Mouse (Mus musculus) frontal cortex, adult (tissue): ENCODE measurements around the gene Tmem104.

Source experiments
- ATAC-seq: cut with Nextera tagmentation; 2 replicates; pipeline ENCODE4 v1.9.2; 2017; ENCODE audit warnings: mild to moderate bottlenecking, moderate library complexity, mixed read lengths; ENCODE audit not compliant: low TSS enrichment

The Tmem104 gene

GRCm38 (mm10) chr11:115231168-115231915 is 44.1 kb downstream of the Tmem104 start:
- no peak for ATAC-seq

- ATAC-seq: no peak
Observed at GRCm38 (mm10) chr11:115231924-115232323, 44.6 kb downstream of the Tmem104 start.

GRCm38 (mm10) chr11:115232889-115233288 is 45.6 kb downstream of the Tmem104 start:
- no peak for ATAC-seq

GRCm38 (mm10) chr11:115233526-115234290 is 46.4 kb downstream of the Tmem104 start:
- ATAC-seq: peak; percentile 71

GRCm38 (mm10) chr11:115234320-115235044 is 47.2 kb downstream of the Tmem104 start:
- no peak for ATAC-seq

GRCm38 (mm10) chr11:115236570-115236969 is 49.3 kb downstream of the Tmem104 start:
- ATAC-seq: no peak

GRCm38 (mm10) chr11:115241402-115241801 is 54.1 kb downstream of the Tmem104 start:
- ATAC-seq: no peak

- no peak for ATAC-seq
Observed at GRCm38 (mm10) chr11:115242746-115243145, 55.5 kb downstream of the Tmem104 start.

- ATAC-seq: no peak
Observed at GRCm38 (mm10) chr11:115243783-115244182, 56.5 kb downstream of the Tmem104 start.

GRCm38 (mm10) chr11:115244840-115245239 is 57.6 kb downstream of the Tmem104 start:
- ATAC-seq: no peak

GRCm38 (mm10) chr11:115246386-115246785 is 59.1 kb downstream of the Tmem104 start:
- no peak for ATAC-seq

GRCm38 (mm10) chr11:115247240-115247639 is 60.0 kb downstream of the Tmem104 start:
- no peak for ATAC-seq

GRCm38 (mm10) chr11:115247945-115248344 is 60.7 kb downstream of the Tmem104 start:
- no peak for ATAC-seq

GRCm38 (mm10) chr11:115249721-115250404 is 62.6 kb downstream of the Tmem104 start:
- ATAC-seq: no peak

- no peak for ATAC-seq
Observed at GRCm38 (mm10) chr11:115250405-115251090, 63.3 kb downstream of the Tmem104 start.

GRCm38 (mm10) chr11:115251258-115251657 is 64.0 kb downstream of the Tmem104 start:
- no peak for ATAC-seq

GRCm38 (mm10) chr11:115257775-115258510 is 70.7 kb downstream of the Tmem104 start:
- ATAC-seq: no peak

- no peak for ATAC-seq
Observed at GRCm38 (mm10) chr11:115259134-115259533, 71.8 kb downstream of the Tmem104 start.

GRCm38 (mm10) chr11:115262954-115263353 is 75.7 kb downstream of the Tmem104 start:
- no peak for ATAC-seq

- no peak for ATAC-seq
Observed at GRCm38 (mm10) chr11:115264136-115264861, 77.0 kb downstream of the Tmem104 start.
